Mouse (Mus musculus) cortical plate, adult 2 months (tissue): ENCODE data around the gene Tmem191c. TPM values are rescaled to one million over a fixed set of nuclear protein-coding genes. Genes with fewer than 3 reads are reported as not detected.
A peak's percentile ranks its signal among the peaks of the same experiment; 100 is the strongest.

Experiments used
- H3K27ac ChIP-seq: fragments of 200-500 bp; 2 replicates; pipeline ENCODE4 v1.5.1; 2012; ENCODE audit warnings: low read length, control low read depth, inconsistent platforms; ENCODE audit not compliant: insufficient read depth
- H3K4me1 ChIP-seq: fragments of 200-500 bp; 2 replicates; pipeline ENCODE4 v1.6.1; 2011; ENCODE audit warnings: low read length; ENCODE audit not compliant: control insufficient read depth, insufficient read depth
- H3K4me3 ChIP-seq: fragments of 200-500 bp; 2 replicates; pipeline ENCODE4 v1.5.1; 2011; ENCODE audit warnings: mild to moderate bottlenecking, low read length, control low read depth; ENCODE audit not compliant: insufficient read depth
- CTCF ChIP-seq: fragments of 200-500 bp; IDR thresholded peaks from 2 replicates; pipeline ENCODE4 v1.5.1; 2011; ENCODE audit warnings: mild to moderate bottlenecking, control low read depth, low read length; ENCODE audit not compliant: insufficient read depth; ENCODE audit errors: extremely low read depth
- POLR2A ChIP-seq: fragments of 200-500 bp; IDR thresholded peaks from 2 replicates; pipeline ENCODE4 v1.6.1; 2011; ENCODE audit warnings: mild to moderate bottlenecking, low read length, control low read depth; ENCODE audit not compliant: insufficient read depth; ENCODE audit errors: extremely low read depth
- polyA plus RNA-seq: library from polyadenylated mRNA; depleted of rRNA; stranded (reverse); fragments of >200 nt; gene quantifications from 2 replicates; pipeline ENCODE4 v1.2.3, GENCODE M21; 2012

The Tmem191c gene
- polyA plus RNA-seq, 1 experiment, result 315 TPM

GRCm38 (mm10) chr16:17258917-17259316, 17.0 kb upstream of the Tmem191c start:
- Histone ChIP-seq H3K27ac (no peak overlapping the region), H3K4me1 (no peaks in the 10 kb centered on the region), H3K4me3 (no peak overlapping the region)
- no peak for TF ChIP-seq POLR2A
- no peak for TF ChIP-seq CTCF

GRCm38 (mm10) chr16:17261341-17261740, 14.5 kb upstream of the Tmem191c start:
- no peak overlapping the region for H3K27ac ChIP-seq
- no peak for TF ChIP-seq CTCF
- TF ChIP-seq POLR2A, result no peak
- no peak overlapping the region for H3K4me3 ChIP-seq
- no peaks in the 10 kb centered on the region for H3K4me1 ChIP-seq

GRCm38 (mm10) chr16:17266113-17266512, 9.8 kb upstream of the Tmem191c start:
- H3K4me1 ChIP-seq, result no peaks in the 10 kb centered on the region
- no peak overlapping the region for H3K27ac ChIP-seq
- H3K4me3 ChIP-seq, result no peak overlapping the region
- TF ChIP-seq POLR2A, result no peak
- TF ChIP-seq CTCF, result no peak

- H3K27ac ChIP-seq, result no peak overlapping the region
- H3K4me3 ChIP-seq, result no peak overlapping the region
- no peak for TF ChIP-seq POLR2A
- TF ChIP-seq CTCF, result no peak
Observed at GRCm38 (mm10) chr16:17267937-17268336, 7.9 kb upstream of the Tmem191c start.

GRCm38 (mm10) chr16:17269872-17270271, 6.0 kb upstream of the Tmem191c start:
- H3K4me3 ChIP-seq, result no peak overlapping the region
- H3K4me1 ChIP-seq, result no peaks in the 10 kb centered on the region
- no peak for TF ChIP-seq POLR2A
- TF ChIP-seq CTCF, result no peak
- no peak overlapping the region for H3K27ac ChIP-seq

More at GRCm38 (mm10) chr16:17267937-17268336, 7.9 kb upstream of the Tmem191c start:
- no peaks in the 10 kb centered on the region for H3K4me1 ChIP-seq

GRCm38 (mm10) chr16:17271124-17271523, 4.8 kb upstream of the Tmem191c start:
- H3K4me3 ChIP-seq, result no peak overlapping the region
- H3K27ac ChIP-seq, result no peak overlapping the region
- H3K4me1 ChIP-seq, result no peaks in the 10 kb centered on the region
- TF ChIP-seq CTCF (peak; percentile 27; the same call in 1 of the 2 replicates), POLR2A (no peak)

- no peaks in the 10 kb centered on the region for H3K4me1 ChIP-seq
- no peak overlapping the region for H3K27ac ChIP-seq
- H3K4me3 ChIP-seq, result no peak overlapping the region
- TF ChIP-seq CTCF, result no peak
Observed at GRCm38 (mm10) chr16:17271856-17272255, 4.0 kb upstream of the Tmem191c start.

GRCm38 (mm10) chr16:17276164-17277151, 581 bp downstream of the Tmem191c start:
- Histone ChIP-seq H3K27ac (peak overlapping the region; percentile 41), H3K4me3 (peak overlapping the region; percentile 56), H3K4me1 (peaks cover 2% of the 10 kb centered on the region; the same call in 1 of the 2 replicates)
- TF ChIP-seq CTCF, result peak; percentile 73
- TF ChIP-seq POLR2A, result peak; percentile 76

GRCm38 (mm10) chr16:17277342-17278211, 1.7 kb downstream of the Tmem191c start:
- Histone ChIP-seq H3K4me3 (peak overlapping the region; percentile 56), H3K27ac (peak overlapping the region; percentile 83), H3K4me1 (peaks cover 2% of the 10 kb centered on the region; the same call in 1 of the 2 replicates)
- TF ChIP-seq CTCF, result no peak
- TF ChIP-seq POLR2A, result peak; percentile 38; the same call in 1 of the 2 replicates

- H3K27ac ChIP-seq, result no peak overlapping the region
- no peak for TF ChIP-seq POLR2A
- TF ChIP-seq CTCF, result no peak
Observed at GRCm38 (mm10) chr16:17280471-17280870, 4.6 kb downstream of the Tmem191c start.

More at GRCm38 (mm10) chr16:17280471-17280870, 4.6 kb downstream of the Tmem191c start:
- Histone ChIP-seq H3K4me3 (no peak overlapping the region), H3K4me1 (peaks cover 2% of the 10 kb centered on the region; the same call in 1 of the 2 replicates)
